Mouse (Mus musculus): ENCODE data around the gene Hfe2.

Gene Hfe2

DNA sequence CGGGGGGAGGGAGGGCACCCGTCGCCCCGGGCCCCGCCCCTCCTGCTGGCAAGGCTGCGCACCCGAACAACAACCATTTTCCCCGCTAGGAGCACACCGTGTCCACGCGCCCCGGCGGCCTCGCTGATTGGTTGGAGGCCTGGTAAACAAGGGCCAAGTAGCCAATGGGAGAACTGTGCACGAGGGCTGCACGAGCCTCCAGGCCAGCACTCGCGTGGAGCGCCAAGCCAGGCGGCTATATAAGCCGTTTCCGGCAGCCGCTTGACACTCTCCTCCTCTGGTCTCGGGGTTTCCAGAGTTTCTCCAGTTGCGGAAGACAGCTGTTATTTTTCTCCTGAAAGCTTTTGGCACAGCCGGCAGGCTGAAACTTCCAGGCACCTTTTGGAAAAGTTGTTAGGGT, 32.7 kb downstream of the Hfe2 start, which contains the start of gene Txnip:
Gene Txnip (plus strand): TSS at position 264 of the 400 bp plus-strand sequence.
- DNase-seq (ENCODE audit: low read depth, low spot score): peak; percentile 98

DNA sequence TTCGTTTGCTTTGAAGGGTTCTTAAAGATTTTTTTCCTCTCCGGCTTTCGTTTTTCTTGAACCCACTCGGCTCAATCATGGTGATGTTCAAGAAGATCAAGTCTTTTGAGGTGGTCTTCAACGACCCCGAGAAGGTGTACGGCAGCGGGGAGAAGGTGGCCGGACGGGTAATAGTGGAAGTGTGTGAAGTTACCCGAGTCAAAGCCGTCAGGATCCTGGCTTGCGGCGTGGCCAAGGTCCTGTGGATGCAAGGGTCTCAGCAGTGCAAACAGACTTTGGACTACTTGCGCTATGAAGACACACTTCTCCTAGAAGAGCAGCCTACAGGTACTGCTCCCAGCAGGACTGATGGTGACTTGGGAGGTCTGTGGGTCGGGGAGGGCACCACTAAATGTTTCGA, 33.2 kb downstream of the Hfe2 start:
- DNase-seq (ENCODE audit: low read depth, low spot score): no peak

DNA sequence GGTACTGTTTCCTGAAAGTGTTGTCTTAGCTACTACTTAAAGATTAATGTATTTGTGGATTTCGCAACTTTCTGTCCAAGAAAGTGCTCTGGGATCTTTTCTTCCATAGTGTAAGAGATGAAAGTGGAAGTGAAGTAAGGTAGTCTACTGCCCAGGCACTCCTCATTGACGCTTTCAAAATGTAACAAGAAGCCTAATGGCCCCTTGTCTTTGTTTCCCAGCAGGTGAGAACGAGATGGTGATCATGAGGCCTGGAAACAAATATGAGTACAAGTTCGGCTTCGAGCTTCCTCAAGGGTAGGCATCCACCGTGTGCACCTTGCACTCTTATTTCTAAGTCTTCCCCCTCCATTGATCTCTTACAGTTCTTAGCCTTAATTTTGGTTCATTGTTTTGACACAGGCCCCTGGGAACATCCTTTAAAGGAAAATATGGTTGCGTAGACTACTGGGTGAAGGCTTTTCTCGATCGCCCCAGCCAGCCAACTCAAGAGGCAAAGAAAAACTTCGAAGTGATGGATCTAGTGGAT, 33.8 kb downstream of the Hfe2 start:
- no peak for DNase-seq (ENCODE audit: low read depth, low spot score)

DNA sequence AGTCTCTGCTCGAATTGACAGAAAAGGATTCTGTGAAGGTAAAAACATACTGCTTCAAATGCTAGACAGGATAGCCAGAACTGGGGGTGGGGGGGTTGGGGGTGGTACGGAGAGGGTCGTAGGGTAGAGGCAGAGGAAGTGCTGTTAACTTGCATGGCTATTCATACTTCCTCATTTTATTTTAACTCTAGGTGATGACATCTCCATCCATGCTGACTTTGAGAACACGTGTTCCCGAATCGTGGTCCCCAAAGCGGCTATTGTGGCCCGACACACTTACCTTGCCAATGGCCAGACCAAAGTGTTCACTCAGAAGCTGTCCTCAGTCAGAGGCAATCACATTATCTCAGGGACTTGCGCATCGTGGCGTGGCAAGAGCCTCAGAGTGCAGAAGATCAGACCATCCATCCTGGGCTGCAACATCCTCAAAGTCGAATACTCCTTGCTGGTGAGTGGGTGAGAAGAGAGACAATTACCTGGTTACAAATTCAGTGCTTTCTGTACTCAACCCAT, 34.5 kb downstream of the Hfe2 start:
- DNase-seq (ENCODE audit: low read depth, low spot score): no peak

DNA sequence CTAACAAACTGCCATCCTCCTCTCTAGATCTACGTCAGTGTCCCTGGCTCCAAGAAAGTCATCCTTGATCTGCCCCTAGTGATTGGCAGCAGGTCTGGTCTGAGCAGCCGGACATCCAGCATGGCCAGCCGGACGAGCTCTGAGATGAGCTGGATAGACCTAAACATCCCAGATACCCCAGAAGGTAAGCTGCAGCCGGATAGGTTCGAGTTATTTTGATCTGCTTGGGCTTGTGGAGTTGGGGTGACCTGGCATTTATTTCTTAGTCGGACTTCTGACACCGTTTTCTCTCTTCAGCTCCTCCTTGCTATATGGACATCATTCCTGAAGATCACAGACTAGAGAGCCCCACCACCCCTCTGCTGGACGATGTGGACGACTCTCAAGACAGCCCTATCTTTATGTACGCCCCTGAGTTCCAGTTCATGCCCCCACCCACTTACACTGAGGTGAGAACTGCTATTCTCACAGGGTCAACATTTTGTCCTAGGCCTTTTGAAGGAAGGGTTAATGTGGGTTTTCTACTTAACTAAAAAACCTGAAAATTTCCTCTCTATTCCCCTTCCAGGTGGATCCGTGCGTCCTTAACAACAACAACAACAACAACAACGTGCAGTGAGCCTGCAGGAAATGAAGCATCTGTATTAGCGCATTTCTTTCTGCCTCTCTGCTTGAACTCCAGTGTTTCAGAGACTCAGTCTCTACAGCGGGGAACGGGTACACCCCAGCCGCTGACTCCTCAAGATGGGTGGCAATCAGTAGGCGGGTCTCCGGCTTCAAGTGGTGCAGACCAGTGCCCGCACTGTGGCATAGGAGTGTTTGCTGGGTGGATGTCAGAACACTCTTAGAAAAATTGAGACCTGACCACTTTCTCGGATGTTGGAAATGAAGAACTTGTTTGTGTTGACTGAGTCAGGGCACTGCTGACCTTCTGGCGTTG, 35.2 kb downstream of the Hfe2 start:
- no peak for DNase-seq (ENCODE audit: low read depth, low spot score)

DNA sequence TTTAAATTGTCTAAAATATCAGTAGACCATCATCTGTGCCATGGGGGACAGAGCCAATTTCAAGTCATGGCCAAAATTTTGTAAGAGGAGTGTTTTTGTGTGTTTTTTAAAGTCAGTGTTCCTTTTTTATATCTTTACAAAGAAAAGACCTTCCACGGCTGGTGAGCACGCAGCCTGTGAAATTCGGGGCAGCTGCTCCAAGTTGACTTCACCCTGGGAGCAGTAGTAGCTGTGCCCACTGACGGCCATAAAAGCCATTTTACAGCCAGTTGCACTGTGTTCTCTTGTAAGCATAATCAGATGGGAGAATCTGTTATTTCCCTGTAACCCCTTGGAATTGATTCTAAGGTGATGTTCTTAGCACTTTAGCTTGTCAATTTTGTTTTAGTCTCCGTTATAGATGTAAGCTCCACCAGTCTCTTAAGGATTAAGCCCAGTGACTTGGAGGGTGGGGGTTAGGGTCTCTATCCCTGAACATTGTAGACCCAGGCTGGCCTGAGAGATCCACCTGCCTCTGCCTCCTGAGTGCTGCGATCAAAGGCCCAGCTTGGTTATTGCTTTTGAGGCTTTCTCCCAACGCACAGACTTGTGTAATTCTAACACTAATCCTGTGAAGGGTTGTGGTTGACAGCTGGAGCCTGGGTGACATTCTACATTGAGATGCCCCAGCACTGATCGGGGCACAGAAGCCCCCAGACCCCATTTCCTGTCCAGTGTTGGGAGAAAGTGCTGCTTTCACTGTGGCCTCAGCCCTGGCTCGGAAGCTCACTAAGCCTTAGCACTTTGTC, 36.1 kb downstream of the Hfe2 start:
- DNase-seq (ENCODE audit: low read depth, low spot score): no peak

DNA sequence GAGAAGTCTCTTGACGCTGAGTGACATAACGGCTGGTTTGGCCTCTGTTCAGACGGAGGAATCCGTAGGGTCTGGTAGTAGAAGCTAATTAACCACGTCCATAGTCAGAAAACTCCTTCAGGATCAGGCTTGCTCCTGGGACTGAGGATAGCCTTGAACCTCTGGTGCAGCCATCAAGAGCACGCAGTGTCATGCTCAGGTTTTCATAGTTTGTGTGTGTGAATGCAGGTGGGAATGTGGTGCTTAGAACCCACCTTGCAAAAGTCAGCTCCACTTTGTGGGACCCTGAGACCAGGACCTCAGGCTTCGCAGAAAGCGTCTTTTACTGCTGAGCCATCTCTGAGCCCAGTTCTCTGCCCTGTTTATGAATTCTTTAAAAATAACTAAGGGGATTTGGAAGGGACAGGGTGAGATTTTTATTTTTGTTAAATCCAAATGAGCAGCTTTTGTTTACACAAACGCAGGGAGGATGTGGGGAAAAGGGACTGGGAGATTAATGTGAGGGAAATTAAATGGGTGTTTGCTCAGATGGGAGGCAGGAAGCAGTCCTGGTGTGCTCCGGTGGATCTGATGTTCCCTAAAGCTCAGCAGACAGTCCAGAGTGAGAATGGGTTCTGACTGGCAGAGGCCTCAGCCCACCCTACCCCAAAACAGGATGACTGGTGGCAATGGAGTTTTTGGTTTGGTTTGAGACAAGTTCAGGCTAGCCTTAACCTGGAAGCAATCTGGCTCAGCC, 37.1 kb downstream of the Hfe2 start:
- no peak for DNase-seq (ENCODE audit: low read depth, low spot score)

DNA sequence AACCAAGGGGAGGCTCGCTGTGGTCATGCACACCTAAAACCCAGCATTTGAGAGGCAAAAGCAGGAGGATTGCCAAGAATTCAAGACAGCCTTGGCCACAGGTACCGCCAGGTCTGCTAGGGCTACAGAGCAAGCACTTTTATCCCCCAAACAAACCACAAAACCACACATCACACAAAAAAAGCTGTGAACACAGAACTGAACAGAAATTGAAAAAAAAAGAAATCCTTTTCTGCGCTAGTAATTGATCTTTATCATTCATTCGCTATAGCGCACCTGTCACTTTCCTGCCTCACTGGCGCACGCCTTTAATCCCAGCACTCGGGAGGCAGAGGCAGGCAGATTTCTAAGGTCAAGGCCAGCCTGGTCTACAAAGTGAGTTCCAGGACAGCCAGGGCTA, 38.3 kb downstream of the Hfe2 start:
- no peak for DNase-seq (ENCODE audit: low read depth, low spot score)

DNA sequence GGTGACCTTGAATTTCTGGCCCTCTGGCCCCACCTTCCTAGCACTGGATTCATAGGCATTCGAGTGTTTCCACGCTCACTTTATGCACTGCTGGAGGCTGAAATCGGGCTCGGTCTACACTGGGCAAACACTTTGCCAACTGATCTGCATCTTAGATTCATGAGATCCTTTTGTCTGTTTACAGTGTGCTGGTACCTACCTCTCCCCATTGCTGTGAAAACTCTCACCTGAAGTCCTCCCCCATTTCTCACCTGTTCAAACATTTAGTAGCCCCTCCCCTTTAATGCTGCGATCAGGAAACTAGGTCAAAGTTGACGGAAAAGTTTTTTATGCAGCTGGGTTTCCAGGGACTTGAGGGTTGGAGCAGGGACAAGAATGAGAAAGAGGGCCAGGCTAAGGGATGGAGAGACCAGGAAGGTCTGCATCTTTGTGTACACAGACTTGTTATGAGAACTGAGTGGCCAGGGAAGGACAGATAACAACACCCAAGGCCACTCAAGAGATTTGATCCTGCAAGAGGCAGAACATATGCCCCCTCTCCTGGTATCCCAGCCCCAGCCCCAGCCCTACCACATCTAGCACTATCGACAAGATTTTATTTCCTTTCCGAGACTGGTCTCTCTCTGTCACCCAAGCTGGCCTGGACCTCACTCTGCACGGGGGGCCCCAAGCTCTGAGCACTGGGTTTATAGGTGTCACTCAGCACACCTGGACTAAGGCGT, 39.1 kb downstream of the Hfe2 start:
- DNase-seq (ENCODE audit: low read depth, low spot score): no peak

DNA sequence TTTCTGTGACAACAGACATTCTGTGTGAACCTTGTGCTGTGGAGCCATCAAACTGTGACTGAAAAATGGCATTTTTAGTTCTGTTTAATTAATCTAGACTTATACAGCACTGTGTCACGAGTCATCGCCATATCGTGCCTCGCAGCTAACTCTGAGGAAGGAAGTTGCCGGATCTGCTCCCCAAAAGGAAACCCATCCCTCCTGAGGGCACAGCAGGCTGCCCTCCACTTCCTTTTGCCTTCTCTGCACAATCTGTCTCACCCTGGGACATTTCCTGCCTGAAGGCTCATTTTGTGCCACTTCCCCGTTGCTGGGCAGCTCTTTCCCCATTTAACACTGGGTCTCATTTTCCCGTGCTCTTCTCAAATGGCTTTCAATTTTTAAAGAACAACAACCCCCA, 39.7 kb downstream of the Hfe2 start:
- DNase-seq (ENCODE audit: low read depth, low spot score): no peak

DNA sequence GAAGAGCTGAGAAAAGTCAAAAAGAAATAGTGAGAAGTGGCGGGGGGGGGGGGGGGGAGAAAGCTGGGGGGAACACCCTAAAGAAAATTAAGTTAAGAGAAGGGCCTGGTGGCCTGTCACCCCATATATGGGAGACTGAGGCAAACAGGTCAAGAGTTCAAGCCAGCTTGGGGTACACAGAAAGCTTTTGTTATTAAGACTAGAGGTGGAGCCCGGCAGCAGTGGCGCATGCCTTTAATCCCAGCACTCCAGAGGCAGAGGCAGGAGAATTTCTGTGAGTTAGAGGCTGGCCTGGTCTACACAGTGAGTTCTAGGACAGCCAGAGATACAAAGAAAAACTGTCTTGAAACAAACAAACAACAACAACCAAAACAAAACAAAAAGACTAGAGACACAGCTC, 40.1 kb downstream of the Hfe2 start:
- DNase-seq (ENCODE audit: low read depth, low spot score): no peak

DNA sequence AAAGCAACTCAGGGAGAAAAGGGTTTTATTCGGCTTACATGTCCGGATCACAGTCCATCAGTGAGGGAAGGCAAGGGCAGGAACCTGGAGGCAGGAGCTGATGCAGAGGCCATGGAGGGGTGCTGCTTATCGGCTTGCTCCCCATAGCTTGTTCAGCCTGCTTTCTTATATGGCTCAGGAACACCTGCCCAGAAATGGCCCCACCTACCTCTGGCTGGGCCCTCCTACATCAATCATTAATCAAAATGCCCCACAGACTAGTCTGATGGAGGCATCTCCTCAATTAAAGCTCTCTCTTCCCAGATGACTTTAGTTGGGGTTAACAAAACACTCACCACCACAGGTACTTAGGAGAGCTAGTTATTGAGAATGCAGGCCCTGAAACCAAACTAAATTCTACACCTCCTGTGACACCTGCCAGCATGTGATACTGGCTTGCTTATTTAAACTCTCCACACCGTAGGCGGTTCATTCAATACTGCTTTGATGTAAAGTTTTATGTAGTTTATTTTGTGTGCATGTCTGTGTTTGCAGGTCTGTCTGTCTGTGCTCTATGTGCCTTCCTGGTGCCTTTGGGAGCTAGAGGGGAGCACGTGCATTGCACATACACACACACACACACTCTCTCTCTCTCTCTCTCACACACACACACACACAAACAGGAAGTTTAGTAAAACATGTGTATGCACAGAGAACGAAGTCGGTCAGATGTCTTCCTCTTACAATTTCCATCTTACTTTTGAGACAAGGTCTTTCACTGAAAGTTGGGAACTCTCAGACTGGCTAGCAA, 41.9 kb downstream of the Hfe2 start:
- no peak for DNase-seq (ENCODE audit: low read depth, low spot score)

DNA sequence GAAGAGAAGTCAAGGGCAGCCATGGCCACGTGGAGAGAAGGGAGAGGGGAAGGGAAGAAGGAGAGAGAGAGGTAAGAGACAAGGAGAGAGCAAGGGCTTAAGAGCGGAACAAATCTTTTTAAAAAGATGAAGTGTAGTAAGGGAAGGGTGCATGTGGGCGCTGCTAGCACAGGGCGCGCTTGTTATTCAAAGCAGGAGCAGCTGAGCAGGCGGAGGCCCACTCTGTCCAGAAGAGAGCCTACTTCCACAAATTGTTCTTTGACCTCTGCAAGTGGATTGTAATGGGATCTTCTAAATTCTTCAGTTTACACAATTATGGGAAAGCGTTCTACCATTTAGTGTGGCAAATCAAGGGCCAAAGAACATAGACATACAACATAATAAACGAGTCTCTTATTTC, 43.6 kb downstream of the Hfe2 start:
- DNase-seq (ENCODE audit: low read depth, low spot score): no peak

DNA sequence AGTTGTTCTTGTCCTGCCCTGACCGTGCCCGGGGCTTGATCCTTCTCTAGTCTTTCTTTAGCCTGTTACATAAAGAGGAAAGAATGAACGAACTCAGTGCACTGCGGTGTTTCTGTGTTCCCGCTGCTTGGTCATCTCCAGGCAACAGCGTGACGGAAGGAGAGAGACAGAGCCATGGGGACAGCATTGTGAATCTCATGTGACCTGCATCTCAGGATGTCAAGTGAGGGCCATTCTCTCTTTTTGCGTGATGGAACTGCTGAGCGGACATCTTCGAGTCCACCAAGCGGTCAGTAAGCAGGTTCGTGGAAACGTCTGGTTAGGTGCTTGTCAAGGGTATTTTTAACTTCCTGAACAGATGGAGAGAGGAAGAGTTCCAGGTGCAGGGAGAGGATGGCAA, 44.5 kb downstream of the Hfe2 start:
- no peak for DNase-seq (ENCODE audit: low read depth, low spot score)

DNA sequence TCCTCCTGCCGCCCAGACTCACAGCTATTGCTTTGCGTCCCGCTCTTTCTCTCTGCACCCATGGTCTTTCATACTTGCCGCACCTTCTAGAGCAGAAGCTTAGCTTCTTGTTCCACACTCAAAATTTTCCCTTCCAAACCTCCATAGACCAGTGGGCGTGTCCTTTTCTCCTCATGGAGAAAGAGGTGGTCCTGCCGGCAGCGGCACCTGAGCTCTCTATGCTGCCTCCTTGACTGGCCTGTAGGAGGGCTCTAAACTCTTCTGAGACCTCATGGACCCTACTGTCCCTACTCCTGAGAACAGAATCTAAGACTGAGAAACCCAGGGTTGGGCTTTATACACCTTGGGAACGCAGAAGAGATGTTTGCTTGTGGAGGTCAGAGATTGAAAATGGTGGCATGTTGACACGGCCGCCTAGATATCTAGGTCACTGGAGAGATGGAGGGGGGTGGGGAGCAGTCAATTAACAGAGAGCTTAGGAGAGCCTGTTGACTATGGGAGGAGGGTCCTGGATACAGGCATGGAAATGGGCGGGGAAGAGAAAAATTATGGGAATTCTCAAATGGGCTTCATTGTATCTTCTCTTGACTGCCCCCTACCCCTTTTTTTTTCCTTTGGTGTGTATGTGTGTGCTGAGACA, 45.1 kb downstream of the Hfe2 start:
- no peak for DNase-seq (ENCODE audit: low read depth, low spot score)

DNA sequence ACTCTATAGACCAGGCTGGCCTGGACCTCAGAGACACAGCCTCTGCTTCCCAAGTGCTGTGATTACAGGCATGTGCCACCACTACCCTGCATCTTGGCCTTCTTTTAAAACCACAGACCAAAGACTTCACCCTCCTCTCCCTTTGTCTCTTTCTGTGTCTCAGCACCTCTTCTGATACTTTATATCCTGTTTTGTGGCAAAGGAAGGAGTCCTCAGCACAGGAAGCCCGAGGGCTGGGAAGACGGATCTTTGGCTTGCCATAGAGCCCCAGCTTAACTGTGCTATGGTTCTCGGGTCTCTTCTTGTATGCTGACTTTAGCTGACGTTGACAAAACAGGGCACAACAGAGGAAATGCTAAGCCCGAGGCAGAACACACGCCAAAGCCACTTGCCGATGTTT, 45.7 kb downstream of the Hfe2 start:
- DNase-seq (ENCODE audit: low read depth, low spot score): no peak

DNA sequence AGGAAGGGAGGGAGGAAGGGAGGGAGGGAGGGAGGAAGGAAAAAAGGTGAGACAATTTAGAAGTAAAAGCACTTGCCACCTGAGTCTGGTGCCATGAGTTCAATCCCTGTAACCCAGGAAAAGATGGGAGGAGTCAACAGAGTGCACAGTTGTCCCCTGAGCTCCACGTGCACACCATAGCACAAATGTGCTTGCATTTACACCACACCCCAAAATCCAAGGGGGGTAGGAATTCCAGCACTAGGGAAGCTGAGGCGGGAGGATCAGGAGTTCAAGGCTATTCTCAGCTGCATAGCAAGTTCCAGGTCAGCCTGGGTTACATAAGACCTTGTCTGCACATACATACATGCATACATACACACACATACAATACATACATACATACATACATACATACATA, 46.4 kb downstream of the Hfe2 start:
- DNase-seq (ENCODE audit: low read depth, low spot score): no peak

DNA sequence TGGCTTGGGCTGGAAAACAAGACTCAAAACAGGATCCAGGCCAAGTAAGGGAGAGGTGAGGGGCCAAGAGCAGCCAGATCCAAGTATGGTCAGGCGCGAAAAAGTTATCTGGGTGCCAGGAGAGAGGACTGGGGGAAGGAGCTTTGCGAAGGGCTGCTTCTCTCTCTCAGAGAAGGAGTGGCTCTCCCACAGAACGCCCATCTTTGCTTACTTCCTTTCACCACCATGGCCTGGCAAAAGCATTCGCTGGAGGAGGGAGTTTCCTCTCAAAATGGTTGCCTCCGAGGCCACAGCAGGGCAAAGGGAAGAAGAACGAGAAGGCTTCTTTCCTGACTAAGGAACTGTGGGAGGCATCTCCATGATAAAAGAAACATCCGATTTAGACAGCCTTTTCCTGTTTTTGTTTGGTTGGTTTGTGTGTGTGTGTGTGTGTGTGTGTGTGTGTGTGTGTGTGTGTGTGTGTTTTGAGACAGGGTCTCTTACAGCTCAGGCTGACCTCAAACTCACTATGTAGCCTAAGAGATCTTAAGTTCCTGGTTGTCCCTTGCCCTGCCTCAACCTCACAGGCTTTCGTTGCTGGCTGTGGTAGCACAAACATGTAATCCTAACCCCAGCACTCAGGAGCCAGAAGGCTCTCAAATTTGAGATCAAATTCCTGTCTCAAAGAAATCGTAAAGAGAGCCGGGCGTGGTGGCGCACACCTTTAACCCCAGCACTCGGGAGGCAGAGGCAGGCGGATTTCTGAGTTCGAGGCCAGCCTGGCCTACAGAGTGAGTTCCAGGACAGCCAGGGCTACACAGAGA, 47.1 kb downstream of the Hfe2 start:
- DNase-seq (ENCODE audit: low read depth, low spot score): no peak
